Mouse (Mus musculus): Measurements from ENCODE around the gene Coq8a. TPM values are rescaled to one million over a fixed set of nuclear protein-coding genes. Genes with fewer than 3 reads are reported as not detected.

Gene Coq8a
- total and polyA plus RNA-seq, 3 experiments: 1.5 to 2.1 TPM; not detected in 1

DNA sequence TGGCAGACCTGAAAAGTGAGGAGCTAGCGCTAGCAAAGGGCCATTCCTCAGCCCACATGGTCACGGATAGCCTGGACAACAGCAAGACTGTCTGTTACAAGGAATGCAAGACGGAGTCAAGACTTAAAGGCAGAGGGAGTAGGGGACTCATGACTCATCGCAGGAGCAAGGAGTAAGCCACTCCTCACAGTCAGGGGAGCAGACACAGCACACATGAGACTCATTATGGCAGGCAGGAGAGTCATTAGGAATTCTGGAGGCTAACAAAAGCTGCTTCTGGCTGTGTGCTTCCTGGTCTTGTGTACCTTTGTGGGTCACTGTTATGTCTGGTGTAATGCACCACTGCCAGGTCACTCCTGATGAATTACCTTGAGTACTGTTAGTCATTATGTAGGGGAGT is 60.2 kb downstream of the Coq8a start:
- Histone ChIP-seq H3K27me3 (ENCODE audit: control insufficient read depth in 1 of 2, insufficient read depth in 2 of 2, low read length in 2 of 2) (no peaks in the 10 kb centered on the region), H3K4me3 (ENCODE audit: control insufficient read depth in 1 of 2, insufficient read depth in 1 of 2, low read depth in 2 of 2, low read length in 2 of 2) (no peak overlapping the region), H3K79me2 (ENCODE audit: control insufficient read depth, insufficient read depth, low read length, poor library complexity) (no peaks in the 10 kb centered on the region; the same call in 1 of the 2 replicates), H3K27ac (ENCODE audit: control insufficient read depth, low read depth, low read length) (no peak overlapping the region), H3K9ac (ENCODE audit: control insufficient read depth, low read depth, low read length, poor library complexity, severe bottlenecking) (no peak overlapping the region), H3K4me1 (ENCODE audit: control insufficient read depth in 1 of 2, insufficient read depth in 2 of 2, low read length in 2 of 2) (peaks cover 12 to 16% of the 10 kb centered on the region in 2 experiments), H3K36me3 (ENCODE audit: control insufficient read depth in 1 of 2, insufficient read depth in 2 of 2, low read length in 2 of 2) (peaks cover 4 to 11% of the 10 kb centered on the region in 2 experiments; a peak in 3 of 4 replicates), H3K9me3 (replicated peaks; ENCODE audit: insufficient read depth, low read length) (no peaks in the 10 kb centered on the region)
- TF ChIP-seq ELF1 (IDR thresholded peaks at IDR 0.05; ENCODE audit: low read depth, low read length) (no peak), MYC (IDR thresholded peaks at IDR 0.05; ENCODE audit: low read depth, low read length) (no peak), ZNF384 (IDR thresholded peaks at IDR 0.05; ENCODE audit: low read depth, low read length) (no peak), ZMIZ1 (IDR thresholded peaks at IDR 0.05; ENCODE audit: low read depth, low read length) (no peak), HCFC1 (IDR thresholded peaks at IDR 0.05; ENCODE audit: low read depth, low read length) (no peak), EP300 (IDR thresholded peaks at IDR 0.05; ENCODE audit: low read depth in 1 of 2, low read length in 2 of 2) (no peak), GABPA (IDR thresholded peaks at IDR 0.05; ENCODE audit: low read depth, low read length) (no peak), GATA1 (IDR thresholded peaks at IDR 0.05; ENCODE audit: low read depth, low read length) (no peak), MXI1 (IDR thresholded peaks at IDR 0.05; ENCODE audit: low read depth, low read length) (no peak), UBTF (IDR thresholded peaks at IDR 0.05; ENCODE audit: borderline replicate concordance, insufficient read depth, low read depth, low read length) (no peak), POLR2A (IDR thresholded peaks at IDR 0.05; ENCODE audit: control insufficient read depth in 1 of 2, insufficient read depth in 1 of 2, low read depth in 1 of 2, low read length in 2 of 2, poor library complexity in 1 of 2) (no peak)
- no peak for DNase-seq (ENCODE audit: low read depth, low spot score)

DNA sequence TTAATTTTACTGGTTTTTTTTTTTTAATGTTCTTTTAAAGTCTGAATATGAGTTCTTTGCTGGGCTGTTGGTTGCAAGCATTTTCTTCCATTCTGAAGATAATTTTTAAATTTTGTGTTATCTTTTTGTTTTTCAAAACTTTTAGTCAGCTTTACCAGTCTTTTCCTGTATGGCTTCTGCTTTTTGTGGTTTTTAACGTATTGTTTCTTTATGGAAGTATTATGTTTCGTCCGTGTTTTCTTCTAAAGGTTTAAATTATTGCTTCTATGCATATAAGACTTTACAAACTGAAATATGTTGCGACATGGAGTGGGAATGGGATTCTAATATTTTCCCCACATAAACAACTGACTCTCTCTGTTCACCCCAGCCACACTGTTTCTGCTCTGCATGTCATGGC is 67.2 kb downstream of the Coq8a start:
- Histone ChIP-seq H3K4me3 (ENCODE audit: control insufficient read depth in 1 of 2, insufficient read depth in 1 of 2, low read depth in 2 of 2, low read length in 2 of 2) (peak overlapping the region; percentile 37 to 43), H3K36me3 (ENCODE audit: control insufficient read depth in 1 of 2, insufficient read depth in 2 of 2, low read length in 2 of 2) (peaks cover 3 to 44% of the 10 kb centered on the region in 2 experiments; a peak in 3 of 4 replicates)
- TF ChIP-seq MAFK (IDR thresholded peaks at IDR 0.05; ENCODE audit: borderline replicate concordance, low read depth, low read length): peak; percentile 48; the same call in 1 of the 2 replicates
- TF ChIP-seq GABPA (IDR thresholded peaks at IDR 0.05; ENCODE audit: low read depth, low read length): no peak
- peak; percentile 80; the same call in 1 of the 2 replicates for TF ChIP-seq ETS1 (IDR thresholded peaks at IDR 0.05; ENCODE audit: low read depth, low read length)
- TF ChIP-seq ZNF384 (IDR thresholded peaks at IDR 0.05; ENCODE audit: low read depth, low read length): peak; percentile 80
- TF ChIP-seq GATA1 (IDR thresholded peaks at IDR 0.05; ENCODE audit: low read depth, low read length): peak; percentile 96
- no peak for TF ChIP-seq RAD21 (IDR thresholded peaks at IDR 0.05; ENCODE audit: low read depth, low read length)
- peak; percentile 95 to 98 for TF ChIP-seq EP300 (IDR thresholded peaks at IDR 0.05; ENCODE audit: low read depth in 1 of 2, low read length in 2 of 2)
- peak; percentile 87 for TF ChIP-seq MYB (IDR thresholded peaks at IDR 0.05; ENCODE audit: low read depth, low read length)
- TF ChIP-seq TCF12 (IDR thresholded peaks at IDR 0.05; ENCODE audit: low read depth, low read length): peak; percentile 85
- peak; percentile 68; the same call in 1 of the 2 replicates for TF ChIP-seq MYC (IDR thresholded peaks at IDR 0.05; ENCODE audit: low read depth, low read length)
- TF ChIP-seq CHD1 (IDR thresholded peaks at IDR 0.05; ENCODE audit: low read depth, low read length): no peak
- TF ChIP-seq HCFC1 (IDR thresholded peaks at IDR 0.05; ENCODE audit: low read depth, low read length): peak; percentile 19; the same call in 1 of the 2 replicates
- TF ChIP-seq SMC3 (IDR thresholded peaks at IDR 0.05; ENCODE audit: low read depth, low read length): no peak
- TF ChIP-seq MAZ (IDR thresholded peaks at IDR 0.05; ENCODE audit: low read depth, low read length): no peak
- TF ChIP-seq RCOR1 (IDR thresholded peaks at IDR 0.05; ENCODE audit: low read depth, low read length): peak; percentile 79; the same call in 1 of the 2 replicates
- no peak for TF ChIP-seq KAT2A (conservative IDR thresholded peaks at IDR 0.05; ENCODE audit: low read depth, low read length)
- TF ChIP-seq ZC3H11A (IDR thresholded peaks at IDR 0.05; ENCODE audit: low read depth, low read length): no peak
- TF ChIP-seq SIN3A (IDR thresholded peaks at IDR 0.05; ENCODE audit: low read length): peak; percentile 80
- TF ChIP-seq MAX (IDR thresholded peaks at IDR 0.05; ENCODE audit: low read length): no peak

More for the DNA sequence above, 67.2 kb downstream of the Coq8a start:
- H3K9me3 ChIP-seq (replicated peaks; ENCODE audit: insufficient read depth, low read length): no peaks in the 10 kb centered on the region
- DNase-seq (ENCODE audit: low read depth, low spot score): peak; percentile 76
- peak overlapping the region; percentile 94 for H3K27ac ChIP-seq (ENCODE audit: control insufficient read depth, low read depth, low read length)
- no peaks in the 10 kb centered on the region for H3K27me3 ChIP-seq (ENCODE audit: control insufficient read depth in 1 of 2, insufficient read depth in 2 of 2, low read length in 2 of 2)
- peak overlapping the region; percentile 54 for H3K9ac ChIP-seq (ENCODE audit: control insufficient read depth, low read depth, low read length, poor library complexity, severe bottlenecking)
- no peaks in the 10 kb centered on the region; the same call in 1 of the 2 replicates for H3K79me2 ChIP-seq (ENCODE audit: control insufficient read depth, insufficient read depth, low read length, poor library complexity)
- peaks cover 32 to 42% of the 10 kb centered on the region in 2 experiments for H3K4me1 ChIP-seq (ENCODE audit: control insufficient read depth in 1 of 2, insufficient read depth in 2 of 2, low read length in 2 of 2)
